Mouse (Mus musculus) intestine, embryonic 14.5 days (tissue): ENCODE measurements around the gene Gli1. TPM values are rescaled to one million over a fixed set of nuclear protein-coding genes. Genes with fewer than 3 reads are reported as not detected.

Experiments
- ATAC-seq: fragments of 200-750 bp; cut with Nextera tagmentation; replicated peaks from 2 replicates; pipeline ENCODE4 v1.8.0; 2017; ENCODE audit warnings: low read depth, moderate number of reproducible peaks, moderate TSS enrichment, moderate library complexity; ENCODE audit not compliant: low FRiP score, low TSS enrichment
- DNase-seq: peaks from one replicate; pipeline ENCODE4 v3.0.0-alpha.2; 2018; ENCODE audit warnings: low spot score
- H3K27ac ChIP-seq: fragments of 300-500 bp; sonication (generic); 2 replicates; pipeline ENCODE4 v1.5.1; 2014; ENCODE audit warnings: low read depth, mild to moderate bottlenecking, control low read depth
- H3K27me3 ChIP-seq: fragments of 300-500 bp; sonication (generic); replicated peaks from 2 replicates; pipeline ENCODE4 v1.6.1; 2014; ENCODE audit warnings: low read length, control low read depth; ENCODE audit not compliant: control insufficient read depth, insufficient read depth
- H3K36me3 ChIP-seq: fragments of 300-500 bp; sonication (generic); 2 replicates; pipeline ENCODE4 v1.6.1; 2014; ENCODE audit warnings: low read length, control low read depth; ENCODE audit not compliant: control insufficient read depth, insufficient read depth
- H3K4me1 ChIP-seq: fragments of 300-500 bp; sonication (generic); replicated peaks from 2 replicates; pipeline ENCODE4 v1.6.1; 2014; ENCODE audit warnings: low read length, control low read depth, mixed read lengths; ENCODE audit not compliant: control insufficient read depth, insufficient read depth
- H3K4me2 ChIP-seq: fragments of 300-500 bp; sonication (generic); 2 replicates; pipeline ENCODE4 v1.6.1; 2014; ENCODE audit warnings: low read length
- H3K4me3 ChIP-seq: fragments of 300-500 bp; sonication (generic); 2 replicates; pipeline ENCODE4 v1.5.1; 2014; ENCODE audit warnings: low read depth, low read length, control low read depth, mixed read lengths
- H3K9ac ChIP-seq: fragments of 300-500 bp; sonication (generic); 2 replicates; pipeline ENCODE4 v1.6.1; 2014; ENCODE audit warnings: mild to moderate bottlenecking, low read length
- H3K9me3 ChIP-seq: fragments of 300-500 bp; sonication (generic); 2 replicates; pipeline ENCODE4 v1.6.1; 2016; ENCODE audit warnings: low read length, control low read depth; ENCODE audit not compliant: control insufficient read depth
- WGBS: fragments of 180-500 bp; shearing (Covaris S2); extraction: QIAGEN DNeasy Blood & Tissue Kit; methylation state at CpG from one replicate; pipeline ENCODE4 v1.1.7; 2014; 5-methylcytosine and 5-hydroxymethylcytosine counted together
- polyA plus RNA-seq: library from polyadenylated mRNA; unstranded; fragments of >200 nt; fragmentation: Nextera tagmentation; extraction: Ambion mirVana; gene quantifications from 2 replicates; pipeline ENCODE4 v1.2.1, GENCODE M21; 2014

Gli1 gene
- polyA plus RNA-seq, 1 experiment from 2014 or later = 12.6 TPM

- H3K4me3 ChIP-seq = no peak overlapping the region
- H3K27me3 ChIP-seq = 0 out of 2 replicates have a peak, but pooled peaks cover 3% of the 10 kb centered on the region
- no peaks in the 10 kb centered on the region for H3K9me3 ChIP-seq
- 62% methylated on average over 8 of the region's 8 CpGs for WGBS
- no peak overlapping the region for H3K4me2 ChIP-seq
- no peak overlapping the region for H3K9ac ChIP-seq
- no peak for DNase-seq
- no peak overlapping the region for H3K27ac ChIP-seq
- no peaks in the 10 kb centered on the region for H3K36me3 ChIP-seq
- no peak for ATAC-seq
- no peaks in the 10 kb centered on the region for H3K4me1 ChIP-seq
Measured at GRCm38 (mm10) chr10:127351719-127352118, 9.9 kb upstream of the Gli1 start.

GRCm38 (mm10) chr10:127351285-127351595, 9.5 kb upstream of the Gli1 start:
- H3K27ac ChIP-seq = no peak overlapping the region
- H3K4me3 ChIP-seq = no peak overlapping the region
- H3K4me1 ChIP-seq = no peaks in the 10 kb centered on the region
- no peaks in the 10 kb centered on the region for H3K9me3 ChIP-seq
- H3K9ac ChIP-seq = no peak overlapping the region
- 0 out of 2 replicates have a peak, but pooled peaks cover 3% of the 10 kb centered on the region for H3K27me3 ChIP-seq
- ATAC-seq (no peak), DNase-seq (no peak)
- H3K4me2 ChIP-seq = 0 out of 2 replicates have a peak overlapping the region, but pooled peaks have one; percentile 39
- WGBS = 82% methylated on average over 8 of the region's 8 CpGs
- no peaks in the 10 kb centered on the region for H3K36me3 ChIP-seq

- H3K4me2 ChIP-seq = peak overlapping the region; percentile 39
- H3K4me3 ChIP-seq = 0 out of 2 replicates have a peak overlapping the region, but pooled peaks have one; percentile 7
- 0 out of 2 replicates have a peak, but pooled peaks cover 3% of the 10 kb centered on the region for H3K27me3 ChIP-seq
- H3K9ac ChIP-seq = 0 out of 2 replicates have a peak overlapping the region, but pooled peaks have one; percentile 4
- no peak overlapping the region for H3K27ac ChIP-seq
- no peaks in the 10 kb centered on the region for H3K4me1 ChIP-seq
- DNase-seq = peak; percentile 84
- H3K36me3 ChIP-seq = no peaks in the 10 kb centered on the region
- WGBS = 13% methylated on average over 24 of the region's 24 CpGs
- no peaks in the 10 kb centered on the region for H3K9me3 ChIP-seq
- peak; percentile 68 for ATAC-seq
Measured at GRCm38 (mm10) chr10:127350594-127351284, 9.0 kb upstream of the Gli1 start.

GRCm38 (mm10) chr10:127349810-127350209, 8.0 kb upstream of the Gli1 start:
- no peaks in the 10 kb centered on the region for H3K4me1 ChIP-seq
- H3K9me3 ChIP-seq = no peaks in the 10 kb centered on the region
- no peak for ATAC-seq
- WGBS = 72% methylated on average over 8 of the region's 8 CpGs
- no peak overlapping the region for H3K4me3 ChIP-seq
- H3K27ac ChIP-seq = no peak overlapping the region
- DNase-seq = no peak
- no peak overlapping the region for H3K4me2 ChIP-seq
- 0 out of 2 replicates have a peak, but pooled peaks cover 3% of the 10 kb centered on the region for H3K27me3 ChIP-seq
- no peak overlapping the region for H3K9ac ChIP-seq
- H3K36me3 ChIP-seq = no peaks in the 10 kb centered on the region

GRCm38 (mm10) chr10:127348957-127349356, 7.2 kb upstream of the Gli1 start:
- no peak for DNase-seq
- 0 out of 2 replicates have a peak, but pooled peaks cover 3% of the 10 kb centered on the region for H3K27me3 ChIP-seq
- no peak overlapping the region for H3K27ac ChIP-seq
- no peak overlapping the region for H3K4me3 ChIP-seq
- no peak overlapping the region for H3K9ac ChIP-seq
- WGBS = 66% methylated on average over 4 of the region's 4 CpGs
- ATAC-seq = no peak
- no peaks in the 10 kb centered on the region for H3K9me3 ChIP-seq
- no peak overlapping the region for H3K4me2 ChIP-seq
- H3K36me3 ChIP-seq = no peaks in the 10 kb centered on the region
- no peaks in the 10 kb centered on the region for H3K4me1 ChIP-seq

GRCm38 (mm10) chr10:127346173-127346572, 4.4 kb upstream of the Gli1 start:
- ATAC-seq = no peak

GRCm38 (mm10) chr10:127343029-127343428, 1.3 kb upstream of the Gli1 start:
- no peak overlapping the region for H3K9ac ChIP-seq
- no peak overlapping the region for H3K4me2 ChIP-seq
- H3K36me3 ChIP-seq = no peaks in the 10 kb centered on the region
- ATAC-seq (no peak), DNase-seq (no peak)
- 0 out of 2 replicates have a peak, but pooled peaks cover 5% of the 10 kb centered on the region for H3K27me3 ChIP-seq
- no peak overlapping the region for H3K27ac ChIP-seq
- H3K4me1 ChIP-seq = peaks cover 3% of the 10 kb centered on the region; the same call in 1 of the 2 replicates
- H3K4me3 ChIP-seq = no peak overlapping the region
- 69% methylated on average over 3 of the region's 3 CpGs for WGBS
- no peaks in the 10 kb centered on the region for H3K9me3 ChIP-seq

More at GRCm38 (mm10) chr10:127346173-127346572, 4.4 kb upstream of the Gli1 start:
- Histone ChIP-seq H3K4me2 (no peak overlapping the region), H3K27ac (no peak overlapping the region), H3K4me1 (peaks cover 3% of the 10 kb centered on the region; the same call in 1 of the 2 replicates), H3K9ac (no peak overlapping the region), H3K27me3 (no peaks in the 10 kb centered on the region), H3K9me3 (no peaks in the 10 kb centered on the region), H3K36me3 (no peaks in the 10 kb centered on the region), H3K4me3 (no peak overlapping the region)
- WGBS = 87% methylated on average over 3 of the region's 3 CpGs
- DNase-seq = no peak

GRCm38 (mm10) chr10:127341360-127341690, 449 bp downstream of the Gli1 start:
- peaks cover 11% of the 10 kb centered on the region for H3K36me3 ChIP-seq
- H3K4me3 ChIP-seq = peak overlapping the region; percentile 44
- no peak for DNase-seq
- H3K9ac ChIP-seq = peak overlapping the region; percentile 49
- 1% methylated on average over 9 of the region's 11 CpGs for WGBS
- H3K27ac ChIP-seq = peak overlapping the region; percentile 95
- H3K4me1 ChIP-seq = peaks cover 3% of the 10 kb centered on the region; the same call in 1 of the 2 replicates
- ATAC-seq = no peak; the same call in 1 of the 2 replicates
- no peaks in the 10 kb centered on the region for H3K9me3 ChIP-seq
- peak overlapping the region; percentile 88 for H3K4me2 ChIP-seq
- H3K27me3 ChIP-seq = 0 out of 2 replicates have a peak, but pooled peaks cover 5% of the 10 kb centered on the region
